Mouse (Mus musculus): ENCODE measurements around the gene Samhd1. TPM values are rescaled to one million over a fixed set of nuclear protein-coding genes. Genes with fewer than 3 reads are reported as not detected.

Samhd1 gene
- 23.5 and 25.7 TPM in 2 replicates for total RNA-seq (2012; rRNA removed)

DNA sequence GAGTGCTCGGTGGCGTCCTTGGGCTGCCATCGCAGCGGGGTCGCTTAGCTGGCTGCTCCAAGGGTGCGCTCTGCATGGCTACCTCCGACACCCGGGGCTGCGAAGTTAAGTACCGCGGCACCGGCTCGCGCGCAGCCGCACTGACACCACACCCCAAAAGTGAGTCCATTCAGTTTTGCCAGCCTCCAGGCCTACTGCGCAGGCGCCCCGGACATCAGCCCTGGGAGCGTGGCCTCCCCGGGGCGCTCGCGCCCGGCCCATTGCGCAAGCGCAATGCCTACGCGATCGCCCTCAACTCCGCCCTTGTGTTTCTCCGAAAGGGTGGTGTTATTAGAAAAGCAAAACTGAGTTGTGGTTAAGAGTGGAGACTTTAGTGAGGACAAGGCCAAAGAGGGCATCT, at the start of gene Samhd1:
Gene Samhd1 (minus strand): TSS at position 252 of the 400 bp plus-strand sequence.
- in situ Hi-C loops (cut with MboI; ENCODE audit: low sequenced_read_pairs in 2 of 2, unreplicated experiment in 2 of 2), result no loop called here
- H3K27ac ChIP-seq (ENCODE audit: insufficient read depth, low read depth, low read length, poor library complexity, severe bottlenecking), result no peak within 1 kb of the TSS
- no peak for TF ChIP-seq ZC3H11A (IDR thresholded peaks at IDR 0.05; ENCODE audit: borderline replicate concordance, low read depth, low read length)
- TF ChIP-seq ZNF384 (IDR thresholded peaks at IDR 0.05; ENCODE audit: low read depth, low read length), result no peak
- TF ChIP-seq CHD2 (IDR thresholded peaks at IDR 0.05; ENCODE audit: low read depth, low read length), result no peak
- TF ChIP-seq HCFC1 (IDR thresholded peaks at IDR 0.05; ENCODE audit: borderline replicate concordance, insufficient read depth, low read length), result no peak
- TF ChIP-seq MAFK (IDR thresholded peaks at IDR 0.05; ENCODE audit: insufficient read depth, low read depth, low read length), result no peak
- peak; percentile 86 for DNase-seq (ENCODE audit: low read depth, low spot score)
- H3K4me1 ChIP-seq (ENCODE audit: control insufficient read depth in 2 of 2, insufficient read depth in 2 of 2, low read length in 2 of 2, poor library complexity in 1 of 2), result no peaks in the 10 kb centered on the region; a peak in 1 of 4 replicates
- H3K9me3 ChIP-seq (ENCODE audit: control insufficient read depth, insufficient read depth, low read depth, low read length), result no peaks in the 10 kb centered on the region
- peak within 1 kb of the TSS; percentile 81 for H3K9ac ChIP-seq (ENCODE audit: insufficient read depth, low read depth, low read length, poor library complexity, severe bottlenecking)
- peak within 1 kb of the TSS; percentile 83 to 85 for H3K4me3 ChIP-seq (ENCODE audit: insufficient read depth in 1 of 2, low read depth in 1 of 2, low read length in 2 of 2, poor library complexity in 1 of 2, severe bottlenecking in 1 of 2)
- H3K36me3 ChIP-seq (ENCODE audit: control insufficient read depth, insufficient read depth, low read length, poor library complexity, severe bottlenecking), result no peaks in the 10 kb centered on the region

DNA sequence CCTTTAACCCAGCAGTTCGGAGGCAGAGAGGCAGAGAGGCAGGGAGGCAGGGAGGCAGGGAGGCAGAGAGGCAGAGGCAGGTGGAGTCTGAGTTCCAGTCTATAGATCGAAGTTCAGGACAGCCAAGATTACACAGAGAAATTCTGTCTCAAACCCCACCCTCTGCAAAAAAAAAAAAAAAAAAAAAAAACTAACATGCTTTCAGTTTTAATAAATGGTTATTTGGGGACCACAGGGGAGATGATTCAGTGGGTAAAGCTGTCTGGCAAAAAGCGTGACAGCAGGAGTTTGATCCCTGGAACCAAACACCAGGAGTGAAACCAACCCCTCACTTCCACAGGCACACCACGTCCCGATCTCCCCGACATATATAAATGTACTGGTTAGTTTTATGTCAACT, 43.1 kb upstream of the Samhd1 start:
- Histone ChIP-seq H3K36me3 (ENCODE audit: control insufficient read depth, insufficient read depth, low read length, poor library complexity, severe bottlenecking) (peaks cover 3% of the 10 kb centered on the region; the same call in 1 of the 2 replicates), H3K4me1 (ENCODE audit: control insufficient read depth in 2 of 2, insufficient read depth in 2 of 2, low read length in 2 of 2, poor library complexity in 1 of 2) (no peaks in the 10 kb centered on the region)
- in situ Hi-C loops (cut with MboI; ENCODE audit: low sequenced_read_pairs in 2 of 2, unreplicated experiment in 2 of 2), result no loop called here

DNA sequence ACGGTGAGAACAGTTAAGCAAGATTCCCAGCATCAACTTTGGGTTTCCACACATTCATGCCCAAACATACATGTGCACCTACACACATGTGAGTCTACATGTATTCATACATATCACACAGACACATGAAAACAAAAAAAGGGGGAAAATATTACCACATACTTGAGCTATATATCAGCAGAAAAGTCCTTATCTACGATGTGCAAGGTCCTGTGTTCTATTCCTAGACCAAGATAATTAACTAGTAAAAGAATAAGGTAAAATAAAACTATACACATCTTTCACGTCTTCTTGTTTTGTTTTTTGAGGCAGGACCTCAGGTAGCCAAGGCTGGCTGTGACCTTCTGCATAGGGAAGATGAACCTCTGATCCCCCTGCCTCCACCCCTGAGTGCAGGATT, 41.2 kb upstream of the Samhd1 start:
- in situ Hi-C loops (cut with MboI; ENCODE audit: low sequenced_read_pairs in 2 of 2, unreplicated experiment in 2 of 2), result no loop called here
- TF ChIP-seq ZC3H11A (IDR thresholded peaks at IDR 0.05; ENCODE audit: borderline replicate concordance, low read depth, low read length) (no peak), ZNF384 (IDR thresholded peaks at IDR 0.05; ENCODE audit: low read depth, low read length) (no peak), HCFC1 (IDR thresholded peaks at IDR 0.05; ENCODE audit: borderline replicate concordance, insufficient read depth, low read length) (no peak), CHD2 (IDR thresholded peaks at IDR 0.05; ENCODE audit: low read depth, low read length) (no peak), MAFK (IDR thresholded peaks at IDR 0.05; ENCODE audit: insufficient read depth, low read depth, low read length) (no peak)
- no peaks in the 10 kb centered on the region for H3K9me3 ChIP-seq (ENCODE audit: control insufficient read depth, insufficient read depth, low read depth, low read length)
- H3K36me3 ChIP-seq (ENCODE audit: control insufficient read depth, insufficient read depth, low read length, poor library complexity, severe bottlenecking), result peaks cover 4% of the 10 kb centered on the region; the same call in 1 of the 2 replicates
- no peaks in the 10 kb centered on the region for H3K4me1 ChIP-seq (ENCODE audit: control insufficient read depth in 2 of 2, insufficient read depth in 2 of 2, low read length in 2 of 2, poor library complexity in 1 of 2)
- no peak overlapping the region for H3K27ac ChIP-seq (ENCODE audit: insufficient read depth, low read depth, low read length, poor library complexity, severe bottlenecking)
- no peak overlapping the region for H3K4me3 ChIP-seq (ENCODE audit: insufficient read depth in 1 of 2, low read depth in 1 of 2, low read length in 2 of 2, poor library complexity in 1 of 2, severe bottlenecking in 1 of 2)
- no peak for DNase-seq (ENCODE audit: low read depth, low spot score)
- no peak overlapping the region for H3K9ac ChIP-seq (ENCODE audit: insufficient read depth, low read depth, low read length, poor library complexity, severe bottlenecking)

More for the DNA sequence above, 43.1 kb upstream of the Samhd1 start:
- no peak overlapping the region for H3K4me3 ChIP-seq (ENCODE audit: insufficient read depth in 1 of 2, low read depth in 1 of 2, low read length in 2 of 2, poor library complexity in 1 of 2, severe bottlenecking in 1 of 2)
- no peak overlapping the region for H3K9ac ChIP-seq (ENCODE audit: insufficient read depth, low read depth, low read length, poor library complexity, severe bottlenecking)
- no peaks in the 10 kb centered on the region for H3K9me3 ChIP-seq (ENCODE audit: control insufficient read depth, insufficient read depth, low read depth, low read length)
- no peak for TF ChIP-seq ZC3H11A (IDR thresholded peaks at IDR 0.05; ENCODE audit: borderline replicate concordance, low read depth, low read length)
- no peak for TF ChIP-seq HCFC1 (IDR thresholded peaks at IDR 0.05; ENCODE audit: borderline replicate concordance, insufficient read depth, low read length)
- TF ChIP-seq MAFK (IDR thresholded peaks at IDR 0.05; ENCODE audit: insufficient read depth, low read depth, low read length), result no peak
- no peak for TF ChIP-seq ZNF384 (IDR thresholded peaks at IDR 0.05; ENCODE audit: low read depth, low read length)
- DNase-seq (ENCODE audit: low read depth, low spot score), result no peak
- H3K27ac ChIP-seq (ENCODE audit: insufficient read depth, low read depth, low read length, poor library complexity, severe bottlenecking), result no peak overlapping the region

DNA sequence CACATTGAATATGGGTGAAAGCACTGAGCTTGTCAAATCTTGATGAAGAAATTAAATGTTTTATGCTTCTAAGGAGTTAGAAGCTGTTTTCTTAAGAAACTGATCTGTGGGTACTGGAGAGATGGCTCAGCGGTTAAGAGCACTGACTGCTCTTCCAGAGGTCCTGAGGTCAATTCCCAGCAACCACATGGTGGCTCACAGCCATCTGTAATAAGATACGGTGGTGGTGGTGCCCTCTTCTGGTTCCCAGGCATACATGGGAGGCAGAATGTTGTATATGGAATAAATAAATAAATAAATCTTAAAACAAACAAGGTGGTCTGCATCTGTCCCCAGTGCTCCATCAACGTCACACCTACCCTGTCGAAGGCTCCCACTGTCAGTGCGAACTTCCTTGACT, 39.4 kb upstream of the Samhd1 start:
- DNase-seq (ENCODE audit: low read depth, low spot score), result no peak
- Histone ChIP-seq H3K4me1 (ENCODE audit: control insufficient read depth in 2 of 2, insufficient read depth in 2 of 2, low read length in 2 of 2, poor library complexity in 1 of 2) (no peaks in the 10 kb centered on the region), H3K36me3 (ENCODE audit: control insufficient read depth, insufficient read depth, low read length, poor library complexity, severe bottlenecking) (peaks cover 4% of the 10 kb centered on the region; the same call in 1 of the 2 replicates), H3K27ac (ENCODE audit: insufficient read depth, low read depth, low read length, poor library complexity, severe bottlenecking) (no peak overlapping the region), H3K9me3 (ENCODE audit: control insufficient read depth, insufficient read depth, low read depth, low read length) (no peaks in the 10 kb centered on the region), H3K9ac (ENCODE audit: insufficient read depth, low read depth, low read length, poor library complexity, severe bottlenecking) (no peak overlapping the region), H3K4me3 (ENCODE audit: insufficient read depth in 1 of 2, low read depth in 1 of 2, low read length in 2 of 2, poor library complexity in 1 of 2, severe bottlenecking in 1 of 2) (no peak overlapping the region)
- in situ Hi-C loops (cut with MboI; ENCODE audit: low sequenced_read_pairs in 2 of 2, unreplicated experiment in 2 of 2), result no loop called here
- no peak for TF ChIP-seq ZNF384 (IDR thresholded peaks at IDR 0.05; ENCODE audit: low read depth, low read length)
- TF ChIP-seq ZC3H11A (IDR thresholded peaks at IDR 0.05; ENCODE audit: borderline replicate concordance, low read depth, low read length), result no peak
- no peak for TF ChIP-seq CHD2 (IDR thresholded peaks at IDR 0.05; ENCODE audit: low read depth, low read length)
- TF ChIP-seq HCFC1 (IDR thresholded peaks at IDR 0.05; ENCODE audit: borderline replicate concordance, insufficient read depth, low read length), result no peak
- no peak for TF ChIP-seq MAFK (IDR thresholded peaks at IDR 0.05; ENCODE audit: insufficient read depth, low read depth, low read length)

DNA sequence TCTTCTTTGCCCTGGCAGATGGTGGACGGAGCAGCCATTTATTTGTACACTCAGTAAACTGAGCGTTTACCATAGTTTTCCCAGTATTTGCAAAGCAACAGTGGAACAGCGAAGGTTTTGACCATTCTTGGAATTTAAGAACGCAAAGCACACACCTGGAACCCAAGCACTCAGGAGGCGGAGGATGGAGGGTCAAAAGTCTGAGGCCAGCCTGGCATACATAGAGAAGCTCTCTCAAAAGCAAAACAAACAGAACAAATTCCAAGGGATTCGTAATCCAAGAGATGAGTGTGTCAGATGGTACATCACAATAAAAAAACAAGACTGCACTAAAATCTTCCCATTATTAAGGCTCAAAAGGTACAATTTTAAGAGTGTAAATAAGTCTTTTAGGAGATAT, 38.5 kb upstream of the Samhd1 start:
- DNase-seq (ENCODE audit: low read depth, low spot score), result no peak
- TF ChIP-seq HCFC1 (IDR thresholded peaks at IDR 0.05; ENCODE audit: borderline replicate concordance, insufficient read depth, low read length) (no peak), ZC3H11A (IDR thresholded peaks at IDR 0.05; ENCODE audit: borderline replicate concordance, low read depth, low read length) (no peak), CHD2 (IDR thresholded peaks at IDR 0.05; ENCODE audit: low read depth, low read length) (no peak), ZNF384 (IDR thresholded peaks at IDR 0.05; ENCODE audit: low read depth, low read length) (no peak), MAFK (IDR thresholded peaks at IDR 0.05; ENCODE audit: insufficient read depth, low read depth, low read length) (no peak)
- Histone ChIP-seq H3K9me3 (ENCODE audit: control insufficient read depth, insufficient read depth, low read depth, low read length) (no peaks in the 10 kb centered on the region), H3K36me3 (ENCODE audit: control insufficient read depth, insufficient read depth, low read length, poor library complexity, severe bottlenecking) (peaks cover 4% of the 10 kb centered on the region; the same call in 1 of the 2 replicates), H3K27ac (ENCODE audit: insufficient read depth, low read depth, low read length, poor library complexity, severe bottlenecking) (no peak overlapping the region), H3K4me1 (ENCODE audit: control insufficient read depth in 2 of 2, insufficient read depth in 2 of 2, low read length in 2 of 2, poor library complexity in 1 of 2) (no peaks in the 10 kb centered on the region), H3K9ac (ENCODE audit: insufficient read depth, low read depth, low read length, poor library complexity, severe bottlenecking) (no peak overlapping the region), H3K4me3 (ENCODE audit: insufficient read depth in 1 of 2, low read depth in 1 of 2, low read length in 2 of 2, poor library complexity in 1 of 2, severe bottlenecking in 1 of 2) (no peak overlapping the region)
- in situ Hi-C loops (cut with MboI; ENCODE audit: low sequenced_read_pairs in 2 of 2, unreplicated experiment in 2 of 2), result no loop called here
